Mouse (Mus musculus): ENCODE data around the gene Rora.

The Rora gene

GRCm38 (mm10) chr9:68823292-68823691 is 169.7 kb downstream of the Rora start:
- no peak for DNase-seq

GRCm38 (mm10) chr9:68825107-68825506 is 171.5 kb downstream of the Rora start:
- DNase-seq, result no peak

DNA sequence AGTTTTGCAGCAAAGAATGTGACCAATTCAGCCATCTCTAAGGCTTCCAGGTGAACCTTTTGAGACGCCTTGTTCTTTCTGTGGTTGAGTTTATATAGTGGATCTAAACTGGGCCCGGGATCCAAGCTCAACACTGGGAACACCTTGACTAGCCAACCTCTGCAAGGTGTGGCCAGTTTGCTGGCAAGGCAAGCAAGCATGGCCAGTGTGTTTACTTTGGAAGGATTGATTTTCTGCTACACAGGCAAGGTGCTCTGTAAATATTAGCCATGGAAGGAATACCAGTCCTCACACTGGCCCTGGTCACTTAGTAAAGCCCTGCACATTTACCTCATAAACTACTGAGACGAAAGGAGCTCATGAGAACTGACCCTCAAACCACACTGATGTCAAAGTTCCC is 172.3 kb downstream of the Rora start:
- DNase-seq, result no peak

DNA sequence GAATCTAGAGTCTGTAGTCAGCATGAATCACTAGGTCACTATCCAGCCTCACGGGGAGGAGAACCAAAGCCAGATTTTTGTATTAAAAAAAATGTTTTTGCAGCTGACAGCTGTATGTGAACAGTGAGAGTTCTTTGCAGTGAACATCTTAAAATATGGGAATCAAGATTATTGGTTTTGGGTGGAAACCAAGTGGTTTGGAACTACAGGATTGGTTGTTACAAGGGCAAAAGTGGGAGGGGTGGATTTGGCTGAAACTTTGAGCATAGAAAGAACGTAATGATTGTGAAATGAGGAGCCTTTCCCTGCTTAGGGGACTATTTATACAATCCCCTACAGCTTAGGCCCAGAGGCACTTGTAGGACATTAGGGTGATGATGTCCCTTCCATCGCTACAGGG is 173.9 kb downstream of the Rora start:
- DNase-seq, result no peak

DNA sequence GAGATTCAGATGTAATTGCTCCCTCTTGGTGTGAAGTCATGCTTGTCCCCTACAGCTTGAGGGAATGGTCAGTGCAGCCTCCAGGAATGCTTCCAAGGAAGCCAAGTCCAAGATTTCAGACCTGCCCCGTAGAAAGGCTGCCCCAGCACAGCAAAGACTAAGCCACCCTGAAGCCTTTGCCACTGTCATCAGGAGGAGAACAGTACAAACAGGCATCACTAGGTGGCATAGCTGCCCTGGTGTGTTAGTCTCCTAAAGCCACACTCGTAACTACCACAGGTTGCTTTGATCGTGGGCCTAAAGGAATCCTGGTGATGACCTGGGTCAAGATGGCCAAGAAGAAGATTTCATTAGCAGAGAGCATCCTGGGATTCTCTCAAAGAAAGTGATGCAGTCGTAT is 176.3 kb downstream of the Rora start:
- no peak for DNase-seq

GRCm38 (mm10) chr9:68833323-68833722 is 179.7 kb downstream of the Rora start:
- peak; percentile 43 for DNase-seq

DNA sequence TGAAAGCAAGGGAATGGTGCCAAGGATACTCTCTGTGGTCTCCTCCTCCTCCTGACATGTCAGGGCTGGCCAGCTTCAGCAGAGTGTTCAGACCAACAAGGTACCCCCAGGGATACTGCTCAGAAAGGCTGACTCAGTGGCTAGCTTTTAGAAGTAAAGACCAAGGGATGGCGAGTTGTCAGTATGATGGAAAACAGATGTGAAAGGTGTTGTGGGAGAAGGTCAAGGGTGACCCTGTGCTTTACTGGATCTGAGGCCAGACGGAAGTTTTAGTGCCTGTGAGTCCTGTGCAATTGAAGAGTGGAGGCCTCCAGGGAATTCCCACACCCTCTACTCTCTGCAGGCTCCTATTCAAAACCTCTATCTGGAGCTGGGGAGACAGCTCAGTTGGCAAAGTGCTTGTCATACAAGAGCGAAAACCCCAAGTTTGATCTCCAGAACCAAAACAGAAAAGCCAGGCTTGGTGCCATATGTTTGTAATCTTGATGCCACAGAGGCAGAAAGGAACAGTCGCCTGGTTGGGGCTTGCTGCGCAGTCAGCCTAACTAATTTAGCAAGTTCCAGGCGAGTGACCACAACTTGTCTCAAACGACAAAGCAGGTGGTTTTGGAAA is 181.6 kb downstream of the Rora start:
- peak; percentile 34 for DNase-seq

DNA sequence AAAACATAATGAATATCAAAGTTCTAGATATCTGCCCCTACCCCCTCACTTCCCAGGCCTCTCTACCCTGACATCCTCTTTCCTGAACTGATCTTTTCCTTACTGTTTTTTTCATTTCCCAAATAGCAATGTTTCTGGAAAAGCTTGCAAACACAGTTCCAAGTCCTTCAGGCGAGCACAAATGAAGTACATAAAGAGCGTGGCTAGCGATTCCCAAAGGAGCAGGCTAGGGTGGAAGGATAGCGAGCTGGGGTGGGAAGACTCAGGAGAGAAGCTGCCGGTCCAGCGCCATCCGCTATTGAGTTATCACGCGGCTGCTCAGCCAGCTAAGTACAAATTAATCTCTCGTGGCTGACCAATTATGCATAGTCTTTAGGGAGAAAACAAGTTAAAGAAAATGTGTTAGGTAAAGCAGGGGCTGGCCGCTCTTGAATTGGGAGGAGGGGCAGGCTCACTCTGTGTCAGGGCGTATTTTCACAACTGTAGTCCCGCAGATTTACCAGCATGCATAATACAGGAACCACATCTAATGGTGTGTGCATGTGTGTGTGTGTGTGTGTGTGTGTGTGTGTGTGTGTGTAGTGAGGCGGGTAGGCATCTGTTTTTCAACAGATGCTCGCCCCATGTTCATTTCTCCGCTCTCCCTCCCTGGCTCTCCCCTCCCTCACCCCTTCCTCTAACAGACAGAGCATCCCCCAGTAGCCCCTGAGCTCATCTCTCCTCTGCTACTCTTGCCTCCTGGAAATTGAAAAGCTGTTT is 188.7 kb downstream of the Rora start:
- DNase-seq, result peak; percentile 35

DNA sequence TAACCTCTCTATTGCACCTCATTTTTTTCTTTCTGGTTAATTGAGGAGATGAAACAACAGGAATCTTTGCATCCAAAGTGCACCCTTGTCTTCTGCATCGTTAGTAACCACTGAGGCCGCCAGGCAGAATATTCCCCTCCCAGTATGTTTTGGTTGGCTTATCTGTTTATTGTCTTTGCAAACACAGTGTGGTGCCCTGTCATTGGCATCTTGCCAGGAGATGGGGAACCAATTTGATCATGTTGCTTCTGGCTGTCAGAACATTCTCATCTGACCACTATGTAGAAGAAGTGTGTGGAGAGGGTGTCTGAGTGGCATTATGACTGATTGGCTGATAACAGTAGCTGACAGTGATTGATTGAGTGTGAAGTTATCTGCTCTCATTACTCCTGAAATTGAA is 192.0 kb downstream of the Rora start:
- DNase-seq, result no peak

- peak; percentile 37 for DNase-seq
Observed at GRCm38 (mm10) chr9:68850321-68850720, 196.7 kb downstream of the Rora start.

DNA sequence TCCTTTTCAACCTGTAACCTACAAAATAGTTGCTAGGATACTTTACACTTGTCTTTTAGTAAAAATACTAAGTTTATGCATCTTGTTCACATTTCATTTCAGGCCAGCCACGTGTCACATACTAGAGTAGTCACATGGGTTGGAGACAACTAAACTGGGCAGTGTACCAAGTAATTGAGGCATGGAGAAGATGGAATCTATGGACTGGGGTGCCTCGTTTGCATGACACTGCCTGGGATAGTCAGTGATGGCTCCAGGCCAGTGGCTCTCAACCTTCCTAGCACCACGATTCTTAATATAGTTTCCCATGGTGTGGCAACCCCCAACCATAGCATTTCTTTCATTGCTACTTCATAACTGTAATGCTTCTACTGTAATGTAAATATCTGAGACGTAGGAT is 198.6 kb downstream of the Rora start:
- DNase-seq, result no peak

- no peak for DNase-seq
Observed at GRCm38 (mm10) chr9:68852934-68853333, 199.3 kb downstream of the Rora start.

DNA sequence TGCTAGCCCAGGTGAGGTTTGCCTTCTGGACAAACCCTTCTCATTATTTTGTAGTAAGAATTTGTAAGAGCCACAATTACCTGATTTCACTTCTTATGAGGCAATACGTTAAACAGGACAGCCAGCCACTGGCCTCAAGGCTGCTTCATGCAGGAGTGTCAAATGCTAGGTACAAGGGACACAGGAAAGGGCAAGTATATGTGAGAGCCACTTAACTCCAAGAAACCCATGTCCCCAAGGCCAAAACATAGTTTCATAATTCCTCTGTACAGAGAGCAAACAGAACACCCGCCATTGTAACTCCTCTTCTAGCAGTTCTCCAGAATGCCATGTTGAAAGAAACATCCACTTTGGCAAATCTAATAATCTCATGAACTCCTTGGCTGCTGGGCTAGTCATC is 205.9 kb downstream of the Rora start:
- no peak for DNase-seq

- no peak for DNase-seq
Observed at GRCm38 (mm10) chr9:68866317-68866716, 212.7 kb downstream of the Rora start.

- no peak for DNase-seq
Observed at GRCm38 (mm10) chr9:68873838-68874237, 220.3 kb downstream of the Rora start.

DNA sequence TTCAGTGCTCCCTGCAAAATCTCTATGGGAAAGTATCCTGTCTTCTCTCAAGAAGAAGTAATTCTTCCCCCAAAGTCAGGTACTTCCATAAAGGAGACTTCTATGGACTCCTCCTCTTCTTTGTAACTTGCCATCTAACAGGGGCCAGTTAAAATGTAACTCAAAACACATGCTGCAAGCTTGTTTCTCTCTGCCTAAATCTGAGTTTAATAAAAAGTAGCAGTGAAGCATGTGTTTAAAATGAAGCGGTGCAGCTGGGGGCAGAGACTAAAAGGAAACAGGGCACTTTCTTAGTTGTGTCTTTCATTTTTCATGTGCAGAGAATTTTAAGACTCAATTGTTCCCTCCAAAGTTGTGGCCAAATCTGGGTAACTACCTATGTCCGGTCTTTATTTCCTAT is 221.0 kb downstream of the Rora start:
- DNase-seq, result peak; percentile 57

DNA sequence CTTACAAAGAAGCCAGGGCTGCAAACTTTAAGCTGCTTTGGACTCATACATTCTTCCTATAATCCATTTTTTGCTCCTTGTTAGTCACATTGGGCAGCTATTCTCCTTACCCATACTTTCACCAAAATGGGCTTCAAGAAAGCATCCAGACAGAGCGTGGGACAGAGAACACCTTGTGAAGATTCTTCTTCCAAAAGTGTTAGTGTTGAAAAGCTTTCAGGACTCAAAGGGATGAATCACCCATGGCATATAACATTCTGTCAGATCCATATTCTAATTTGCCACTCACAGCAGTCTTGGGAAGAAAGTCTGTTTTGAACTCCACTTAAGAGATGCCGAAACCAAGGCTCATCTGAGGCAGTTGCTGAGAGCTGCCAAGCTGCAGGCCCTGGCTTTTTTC is 222.2 kb downstream of the Rora start:
- DNase-seq, result no peak

- DNase-seq, result no peak
Observed at GRCm38 (mm10) chr9:68876289-68876688, 222.7 kb downstream of the Rora start.

DNA sequence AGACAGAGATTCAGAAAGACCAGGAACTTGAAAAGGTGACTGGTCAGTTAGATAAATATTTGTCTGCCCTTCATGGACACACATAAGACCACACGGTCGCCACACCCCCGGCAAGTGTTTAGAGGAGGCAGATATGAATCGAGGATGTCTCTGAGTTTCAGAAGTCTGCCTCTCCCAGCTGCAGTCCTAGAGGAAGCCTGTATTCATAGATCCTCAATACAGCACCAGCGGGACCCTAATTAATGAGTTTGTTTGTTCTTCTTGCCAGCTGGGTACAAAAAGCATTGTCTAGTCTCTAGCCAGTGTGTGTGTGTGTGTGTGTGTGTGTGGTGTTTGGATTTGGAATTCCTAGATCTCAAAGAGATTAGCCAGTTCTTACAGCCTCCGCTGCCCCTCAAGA is 228.3 kb downstream of the Rora start:
- DNase-seq, result peak; percentile 29

DNA sequence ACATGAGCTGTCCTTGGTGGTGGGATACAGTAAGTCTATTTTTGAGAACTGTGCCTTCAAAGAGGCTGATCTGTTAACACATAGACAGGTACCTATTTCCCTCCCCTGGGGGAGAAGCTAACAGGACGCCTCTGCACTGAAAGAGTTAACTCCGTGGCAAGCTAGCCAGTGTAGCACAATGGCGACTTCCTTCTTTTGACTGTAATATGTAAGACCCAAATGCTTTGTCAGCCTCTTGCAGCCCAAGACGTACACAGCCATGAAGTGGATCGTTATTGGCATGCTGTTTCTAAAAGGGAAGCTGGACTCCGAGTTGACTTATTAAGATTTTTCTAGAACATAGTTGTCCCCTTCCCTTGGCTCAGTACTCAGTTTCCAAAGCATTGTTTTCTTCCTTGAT is 229.4 kb downstream of the Rora start:
- no peak for DNase-seq

- no peak for DNase-seq
Observed at GRCm38 (mm10) chr9:68883687-68884086, 230.1 kb downstream of the Rora start.

DNA sequence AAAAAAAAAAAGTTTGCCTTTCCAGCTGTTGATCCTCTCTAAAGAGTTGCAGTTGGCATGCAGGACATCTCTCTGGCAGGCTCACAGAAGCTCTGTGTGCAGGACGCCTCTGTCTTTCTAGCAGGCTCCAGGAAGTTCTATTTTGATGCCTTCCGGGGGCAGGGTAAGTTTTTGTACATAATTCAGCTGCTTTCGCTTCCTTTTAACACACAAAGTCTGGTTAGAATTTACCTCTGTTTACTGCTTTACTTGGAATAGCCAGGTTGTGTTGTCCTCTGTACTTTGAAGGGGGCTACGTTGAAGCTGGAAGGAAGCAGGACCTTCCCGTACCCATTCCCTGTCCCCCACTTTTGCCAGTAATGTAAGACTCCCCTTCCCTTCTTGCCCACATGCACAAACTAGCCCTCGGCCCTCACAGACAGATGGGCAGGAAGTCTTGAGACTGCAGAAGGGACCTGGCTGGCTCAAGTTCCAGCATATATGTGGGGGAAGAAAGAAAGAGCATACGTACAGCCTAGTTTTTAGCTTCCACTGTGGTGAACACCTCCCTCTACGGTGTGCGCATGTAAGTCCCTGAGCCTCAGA is 231.0 kb downstream of the Rora start:
- no peak for DNase-seq

DNA sequence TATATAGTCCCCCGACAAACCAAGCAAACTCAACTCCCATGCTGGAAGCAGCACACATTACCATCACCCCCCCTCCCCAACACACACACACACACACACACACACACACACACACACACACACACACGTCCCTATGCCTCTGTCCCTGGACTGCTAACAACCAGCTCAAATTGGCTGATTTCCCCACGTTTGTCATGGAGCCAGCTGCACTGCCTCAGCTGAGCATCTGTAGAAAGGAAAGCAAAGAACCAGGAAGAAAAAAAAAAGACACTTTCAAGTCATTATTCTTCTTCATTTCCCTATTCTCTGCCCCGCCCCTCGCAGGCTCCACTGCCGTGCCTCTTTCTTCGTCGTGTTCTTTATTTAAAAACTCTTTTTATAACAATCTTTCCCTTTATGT is 235.1 kb downstream of the Rora start:
- no peak for DNase-seq

DNA sequence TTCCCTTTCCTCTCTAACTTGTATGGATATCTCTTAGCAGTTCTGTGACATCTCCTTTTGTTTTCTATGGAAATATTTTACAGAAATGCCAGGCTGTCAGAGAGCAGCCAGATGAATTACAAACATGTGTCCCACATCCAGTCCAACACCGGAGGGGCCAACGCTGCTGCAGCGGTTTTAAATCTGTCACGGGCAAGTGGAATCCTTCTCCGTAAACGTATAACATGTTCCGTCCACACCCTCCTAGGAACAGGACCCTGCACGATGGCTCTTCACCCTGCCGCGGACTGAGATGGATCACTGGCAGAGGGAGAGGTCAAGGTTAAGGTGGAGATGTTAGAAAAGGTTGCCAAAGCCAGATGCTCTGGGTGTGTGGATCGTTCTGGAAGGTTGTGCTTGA is 237.8 kb downstream of the Rora start:
- no peak for DNase-seq

GRCm38 (mm10) chr9:68892356-68892755 is 238.8 kb downstream of the Rora start:
- DNase-seq, result no peak
